Mouse (Mus musculus): ENCODE results near the gene Gm11214. TPM values are rescaled to one million over a fixed set of nuclear protein-coding genes. Genes with fewer than 3 reads are reported as not detected.

Gm11214 gene
- total and polyA plus RNA-seq, 2 experiments from 2014 or later: not detected

DNA sequence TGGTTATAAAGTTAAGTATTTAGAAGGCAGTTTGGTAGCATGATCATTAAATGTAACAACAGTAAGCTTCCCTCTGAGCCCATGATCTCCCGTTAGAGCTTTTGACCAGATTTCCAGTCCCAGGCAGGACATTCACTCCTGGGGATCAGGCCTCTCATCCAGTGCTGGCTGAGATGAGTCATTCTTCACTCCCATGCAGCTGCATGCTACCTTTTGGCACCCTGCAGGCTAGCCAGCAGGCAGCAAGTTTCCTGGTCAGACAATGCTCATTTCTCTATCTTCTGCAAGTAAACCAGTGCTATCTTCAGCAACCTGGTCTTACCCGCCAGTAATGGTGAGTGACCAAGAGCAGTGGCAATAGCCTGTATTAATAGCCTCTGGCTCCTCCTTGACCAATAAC is 30.0 kb downstream of the Gm11214 start:
- Histone ChIP-seq H3K9me3 (replicated peaks; ENCODE audit: control insufficient read depth, low read length) (no peaks in the 10 kb centered on the region), H3K27ac (ENCODE audit: low read depth) (no peak overlapping the region), H3K4me1 (ENCODE audit: control insufficient read depth, insufficient read depth) (no peaks in the 10 kb centered on the region), H3K36me3 (replicated peaks; ENCODE audit: control insufficient read depth, insufficient read depth, low read length) (no peaks in the 10 kb centered on the region), H3K9ac (replicated peaks; ENCODE audit: low read depth, low read length) (no peak overlapping the region), H3K4me3 (ENCODE audit: low read depth, low read length) (no peak overlapping the region), H3K4me2 (ENCODE audit: low read depth, low read length) (no peak overlapping the region), H3K27me3 (ENCODE audit: control insufficient read depth, insufficient read depth, low read length) (no peaks in the 10 kb centered on the region)
- DNase-seq (ENCODE audit: low spot score) (no peak), ATAC-seq (ENCODE audit: insufficient read depth, low read depth) (no peak)
- TF ChIP-seq CTCF (IDR thresholded peaks at IDR 0.05; ENCODE audit: low read depth) (no peak), EP300 (IDR thresholded peaks at IDR 0.05; ENCODE audit: low read depth) (no peak)
- WGBS: 65% methylated on average over 2 of the region's 2 CpGs

DNA sequence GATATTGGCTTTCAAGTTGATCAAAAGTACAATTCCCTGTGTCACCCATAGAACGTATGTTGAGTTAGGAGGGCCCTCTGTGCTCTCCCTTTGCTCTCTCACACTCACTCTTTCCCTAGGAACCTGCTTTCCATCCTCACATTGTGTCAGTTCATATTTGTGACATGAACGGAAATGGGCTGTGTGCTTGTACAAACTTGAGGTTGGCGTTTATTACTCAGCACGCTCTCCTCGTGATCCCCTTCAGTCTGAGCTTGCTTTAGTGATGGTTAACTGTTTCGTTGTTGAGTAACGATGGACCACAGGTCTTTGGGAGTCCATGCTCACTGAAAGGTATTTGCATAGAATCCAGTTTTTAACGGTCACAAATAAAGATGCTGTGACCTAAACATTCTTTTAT is 36.1 kb downstream of the Gm11214 start:
- H3K27ac ChIP-seq (ENCODE audit: low read depth): no peak overlapping the region
- H3K27me3 ChIP-seq (ENCODE audit: control insufficient read depth, insufficient read depth, low read length): no peaks in the 10 kb centered on the region
- H3K36me3 ChIP-seq (replicated peaks; ENCODE audit: control insufficient read depth, insufficient read depth, low read length): no peaks in the 10 kb centered on the region
- no peak overlapping the region for H3K9ac ChIP-seq (replicated peaks; ENCODE audit: low read depth, low read length)
- no peak overlapping the region for H3K4me3 ChIP-seq (ENCODE audit: low read depth, low read length)
- H3K4me2 ChIP-seq (ENCODE audit: low read depth, low read length): no peak overlapping the region
- TF ChIP-seq CTCF (IDR thresholded peaks at IDR 0.05; ENCODE audit: low read depth) (no peak), EP300 (IDR thresholded peaks at IDR 0.05; ENCODE audit: low read depth) (no peak)
- H3K4me1 ChIP-seq (ENCODE audit: control insufficient read depth, insufficient read depth): no peaks in the 10 kb centered on the region
- H3K9me3 ChIP-seq (replicated peaks; ENCODE audit: control insufficient read depth, low read length): no peaks in the 10 kb centered on the region
- no peak for ATAC-seq (ENCODE audit: insufficient read depth, low read depth)
- 81% methylated on average over 8 of the region's 8 CpGs for WGBS
- no peak for DNase-seq (ENCODE audit: low spot score)

DNA sequence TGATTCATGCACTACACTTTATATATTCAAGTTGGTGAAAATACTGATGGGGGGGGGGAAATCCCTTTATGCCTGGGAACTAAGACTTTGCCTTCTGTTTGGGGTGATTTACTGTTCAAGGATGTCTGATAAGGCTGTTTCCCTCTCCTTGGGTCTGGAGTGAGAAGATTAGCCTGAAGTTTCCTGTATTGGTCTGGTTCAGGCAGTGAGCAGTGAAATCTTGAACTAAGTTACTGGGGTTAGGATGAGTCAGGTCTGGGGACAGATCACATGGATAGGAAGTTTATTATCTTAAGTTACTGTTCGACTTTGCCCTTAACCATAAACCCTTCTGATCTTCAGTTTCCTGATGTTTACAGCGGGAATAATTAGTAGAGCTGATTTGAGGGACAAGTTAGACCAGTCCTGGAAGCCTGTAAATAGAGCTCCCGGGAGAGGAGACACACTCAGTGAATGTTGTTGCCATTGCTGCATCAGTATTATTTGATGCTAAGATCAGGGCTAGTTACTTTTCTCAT is 37.6 kb downstream of the Gm11214 start:
- 38% methylated on average over 3 of the region's 3 CpGs for WGBS
- no peak overlapping the region for H3K4me2 ChIP-seq (ENCODE audit: low read depth, low read length)
- no peak overlapping the region for H3K4me3 ChIP-seq (ENCODE audit: low read depth, low read length)
- no peak overlapping the region for H3K9ac ChIP-seq (replicated peaks; ENCODE audit: low read depth, low read length)
- no peak for TF ChIP-seq EP300 (IDR thresholded peaks at IDR 0.05; ENCODE audit: low read depth)
- TF ChIP-seq CTCF (IDR thresholded peaks at IDR 0.05; ENCODE audit: low read depth): no peak
- H3K36me3 ChIP-seq (replicated peaks; ENCODE audit: control insufficient read depth, insufficient read depth, low read length): no peaks in the 10 kb centered on the region
- H3K9me3 ChIP-seq (replicated peaks; ENCODE audit: control insufficient read depth, low read length): no peaks in the 10 kb centered on the region
- DNase-seq (ENCODE audit: low spot score): no peak
- H3K27me3 ChIP-seq (ENCODE audit: control insufficient read depth, insufficient read depth, low read length): no peaks in the 10 kb centered on the region
- no peak overlapping the region for H3K27ac ChIP-seq (ENCODE audit: low read depth)
- no peak for ATAC-seq (ENCODE audit: insufficient read depth, low read depth)
- no peaks in the 10 kb centered on the region for H3K4me1 ChIP-seq (ENCODE audit: control insufficient read depth, insufficient read depth)

DNA sequence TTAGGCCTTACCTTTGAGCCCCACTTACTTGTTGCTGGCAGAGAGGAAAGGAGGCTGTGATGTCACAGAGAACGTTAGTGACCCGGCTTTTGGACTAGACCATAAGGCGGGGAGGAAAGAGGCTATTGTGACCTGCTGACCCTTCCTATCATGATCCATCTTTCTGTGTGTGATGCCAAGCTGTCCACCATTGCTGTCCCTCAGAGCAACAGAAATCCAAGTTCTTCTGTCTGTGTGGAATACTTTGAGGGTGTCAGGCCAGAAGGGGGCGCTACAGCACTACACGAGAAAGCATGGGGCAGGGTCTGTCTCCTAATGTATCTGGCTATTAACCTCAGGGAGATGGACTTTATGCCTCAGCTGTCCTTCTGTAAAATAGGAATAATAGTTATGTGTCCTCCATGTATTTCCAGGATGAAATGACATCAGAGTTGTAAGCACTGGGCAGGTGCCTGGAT is 40.8 kb downstream of the Gm11214 start, which contains the start of gene Tex48:
Gene Tex48, minus strand, starts transcription at position 51 of the 458 bp plus-strand sequence.
- no peak for DNase-seq (ENCODE audit: low spot score)
- Histone ChIP-seq H3K27me3 (ENCODE audit: control insufficient read depth, insufficient read depth, low read length) (no peaks in the 10 kb centered on the region), H3K36me3 (replicated peaks; ENCODE audit: control insufficient read depth, insufficient read depth, low read length) (no peaks in the 10 kb centered on the region), H3K27ac (ENCODE audit: low read depth) (no peak within 1 kb of the TSS), H3K4me3 (ENCODE audit: low read depth, low read length) (no peak within 1 kb of the TSS), H3K4me2 (ENCODE audit: low read depth, low read length) (no peak within 1 kb of the TSS), H3K4me1 (ENCODE audit: control insufficient read depth, insufficient read depth) (no peaks in the 10 kb centered on the region), H3K9ac (replicated peaks; ENCODE audit: low read depth, low read length) (no peak within 1 kb of the TSS), H3K9me3 (replicated peaks; ENCODE audit: control insufficient read depth, low read length) (no peaks in the 10 kb centered on the region)
- ATAC-seq (ENCODE audit: insufficient read depth, low read depth): no peak
- WGBS: 58% methylated on average over 5 of the region's 5 CpGs
- TF ChIP-seq CTCF (IDR thresholded peaks at IDR 0.05; ENCODE audit: low read depth): peak; percentile 31
- TF ChIP-seq EP300 (IDR thresholded peaks at IDR 0.05; ENCODE audit: low read depth): no peak

DNA sequence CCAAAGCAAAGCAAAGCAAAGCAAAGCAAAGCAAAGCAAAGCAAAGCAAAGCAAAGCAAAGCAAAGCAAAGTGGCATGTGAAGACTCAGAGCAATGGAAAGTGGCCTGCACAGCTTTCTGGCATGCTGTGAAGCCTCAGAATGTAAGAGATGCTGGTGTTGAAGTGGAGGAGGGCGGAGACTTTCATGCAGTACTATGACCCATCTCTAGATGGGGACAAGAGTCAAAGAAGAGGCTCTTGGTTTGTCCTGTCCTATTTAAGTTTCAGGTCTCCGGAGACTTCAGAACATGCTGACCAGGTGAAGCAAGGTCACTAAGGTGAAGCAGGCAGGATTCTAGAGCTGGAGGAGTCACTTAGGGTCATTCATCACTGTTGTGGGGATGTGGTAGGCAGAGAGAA is 41.3 kb downstream of the Gm11214 start:
- H3K4me3 ChIP-seq (ENCODE audit: low read depth, low read length): no peak overlapping the region
- H3K4me1 ChIP-seq (ENCODE audit: control insufficient read depth, insufficient read depth): no peaks in the 10 kb centered on the region
- WGBS: 64% methylated on average over 2 of the region's 2 CpGs
- no peaks in the 10 kb centered on the region for H3K9me3 ChIP-seq (replicated peaks; ENCODE audit: control insufficient read depth, low read length)
- no peaks in the 10 kb centered on the region for H3K27me3 ChIP-seq (ENCODE audit: control insufficient read depth, insufficient read depth, low read length)
- no peak overlapping the region for H3K4me2 ChIP-seq (ENCODE audit: low read depth, low read length)
- TF ChIP-seq CTCF (IDR thresholded peaks at IDR 0.05; ENCODE audit: low read depth): no peak
- TF ChIP-seq EP300 (IDR thresholded peaks at IDR 0.05; ENCODE audit: low read depth): no peak
- H3K9ac ChIP-seq (replicated peaks; ENCODE audit: low read depth, low read length): no peak overlapping the region
- no peaks in the 10 kb centered on the region for H3K36me3 ChIP-seq (replicated peaks; ENCODE audit: control insufficient read depth, insufficient read depth, low read length)
- no peak overlapping the region for H3K27ac ChIP-seq (ENCODE audit: low read depth)
- DNase-seq (ENCODE audit: low spot score): no peak
- no peak for ATAC-seq (ENCODE audit: insufficient read depth, low read depth)

Other genes with a start within 250 kb of the Gm11214 start
- gene Whrn, start 167.4 kb downstream of the Gm11214 start, total RNA-seq (2014; rRNA removed; ENCODE audit: low replicate concordance): 5.5 and 7.6 TPM in 2 replicates
- 1.3 and 1.7 TPM in 2 replicates for gene Whrn, start 167.4 kb downstream of the Gm11214 start, polyA plus RNA-seq (2015; fragmentation: Nextera tagmentation; extraction: Ambion mirVana)
- 120 and 148 TPM in 2 replicates for gene Atp6v1g1, start 118.6 kb downstream of the Gm11214 start, total RNA-seq (2014; rRNA removed; ENCODE audit: low replicate concordance)
- 278 and 279 TPM in 2 replicates for gene Atp6v1g1, start 118.6 kb downstream of the Gm11214 start, polyA plus RNA-seq (2015; fragmentation: Nextera tagmentation; extraction: Ambion mirVana)
- gene Tmem268, start 104.6 kb downstream of the Gm11214 start, total RNA-seq (2014; rRNA removed; ENCODE audit: low replicate concordance): 5.2 and 10.0 TPM in 2 replicates
- gene Tmem268, start 104.6 kb downstream of the Gm11214 start, polyA plus RNA-seq (2015; fragmentation: Nextera tagmentation; extraction: Ambion mirVana): 4.6 and 4.7 TPM in 2 replicates
- not detected in 2 replicates for gene Gm11213, start 58.1 kb downstream of the Gm11214 start, total RNA-seq (2014; rRNA removed; ENCODE audit: low replicate concordance)
- gene Gm11213, start 58.1 kb downstream of the Gm11214 start, polyA plus RNA-seq (2015; fragmentation: Nextera tagmentation; extraction: Ambion mirVana): not detected in 2 replicates
- not detected in 2 replicates for gene Tex48, start 41.0 kb downstream of the Gm11214 start, total RNA-seq (2014; rRNA removed; ENCODE audit: low replicate concordance)
- gene Tex48, start 41.0 kb downstream of the Gm11214 start, polyA plus RNA-seq (2015; fragmentation: Nextera tagmentation; extraction: Ambion mirVana): not detected in 2 replicates
- gene Tnfsf15, start 81.7 kb upstream of the Gm11214 start, total RNA-seq (2014; rRNA removed; ENCODE audit: low replicate concordance): not detected in 2 replicates
- gene Tnfsf15, start 81.7 kb upstream of the Gm11214 start, polyA plus RNA-seq (2015; fragmentation: Nextera tagmentation; extraction: Ambion mirVana): 0.03 TPM in 1 of 2 replicates, not detected in the other
- not detected in 2 replicates for gene Tnfsf8, start 198.0 kb upstream of the Gm11214 start, total RNA-seq (2014; rRNA removed; ENCODE audit: low replicate concordance)
- gene Tnfsf8, start 198.0 kb upstream of the Gm11214 start, polyA plus RNA-seq (2015; fragmentation: Nextera tagmentation; extraction: Ambion mirVana): not detected in 2 replicates